Mouse (Mus musculus) testis, postnatal 10 days (tissue): Measurements from ENCODE around the gene Phf21a.

Experiments
- DNase-seq: peaks from one replicate; pipeline ENCODE4 v3.0.0; 2021; ENCODE audit warnings: low spot score

Gene Phf21a

DNA sequence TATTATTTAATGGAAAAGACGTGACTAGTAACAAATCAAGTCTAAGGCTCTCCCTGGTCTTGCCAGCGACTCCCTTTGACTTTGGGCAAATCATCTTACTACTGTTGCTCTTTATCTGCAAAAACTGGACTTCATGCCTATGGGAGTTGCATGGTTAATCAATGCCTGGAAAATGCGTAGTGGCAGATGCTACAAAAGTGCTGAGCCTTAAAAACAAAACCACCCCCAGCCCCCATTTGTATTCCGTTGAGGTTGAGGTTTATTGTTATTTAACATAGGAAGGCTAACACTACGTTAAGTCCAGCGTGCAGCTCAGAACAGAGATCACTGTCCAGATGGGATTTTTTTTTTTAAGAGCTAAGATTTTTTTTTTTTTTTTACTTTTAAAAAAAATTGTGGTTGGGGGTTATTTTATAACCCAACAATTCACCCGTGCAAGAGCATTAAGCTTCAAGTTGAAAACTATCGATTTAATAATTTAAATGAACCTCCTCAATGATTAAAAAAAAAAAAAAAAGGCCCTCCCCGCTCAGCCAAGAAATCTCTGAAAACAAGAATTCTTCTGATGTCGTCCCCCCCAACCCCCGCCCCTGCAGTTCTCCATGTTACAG, 89.3 kb downstream of the Phf21a start:
- DNase-seq = no peak

DNA sequence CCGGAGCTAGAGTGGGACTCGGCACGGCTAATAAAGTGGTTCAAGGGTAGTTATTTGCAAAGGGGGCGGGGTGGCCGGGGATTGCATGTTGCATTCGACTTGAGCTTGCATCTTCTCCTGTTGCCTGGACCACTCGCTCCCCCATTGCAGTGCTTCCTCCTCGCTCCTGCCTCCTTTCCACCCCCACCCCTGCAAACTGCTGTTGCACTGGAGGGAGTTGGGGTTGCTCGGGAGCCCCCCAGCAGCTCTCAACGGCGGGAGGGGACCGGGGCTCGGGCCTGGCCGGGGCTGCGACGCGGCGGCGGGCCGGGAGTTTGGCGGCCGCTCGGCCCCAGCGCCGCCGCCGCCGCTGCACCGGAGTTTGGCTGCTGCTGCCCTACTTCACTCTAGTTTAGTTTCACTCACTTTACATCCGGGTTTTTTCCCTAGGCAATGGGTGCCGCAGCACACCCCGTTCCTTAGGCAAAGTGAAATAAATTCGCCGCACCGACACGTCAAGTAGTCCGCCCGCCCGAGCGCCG, 90.1 kb downstream of the Phf21a start:
- DNase-seq = peak; percentile 78

DNA sequence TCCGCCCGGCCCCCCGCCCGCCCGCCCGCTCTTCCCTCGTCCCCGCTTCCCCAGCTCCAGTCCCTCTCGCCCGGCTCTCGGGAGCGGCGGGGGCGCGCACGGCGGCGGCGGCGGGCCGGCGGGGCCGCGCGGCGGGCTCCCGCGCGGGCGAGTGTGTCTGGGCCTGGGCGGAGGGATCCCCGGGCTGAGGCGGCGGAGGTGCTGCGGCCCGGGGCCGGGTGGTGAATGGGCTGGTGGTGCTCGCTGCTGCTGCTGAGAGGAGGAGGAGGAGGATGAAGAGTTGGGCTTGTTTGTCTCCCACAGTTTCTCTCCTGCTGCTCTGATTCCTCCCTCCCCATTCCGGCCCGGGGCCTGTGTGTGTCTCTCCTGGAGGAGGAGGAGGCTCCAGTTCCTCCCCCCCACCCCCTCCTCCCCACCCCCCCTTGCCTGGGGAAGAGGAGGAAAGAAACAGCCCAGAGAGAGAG, 90.7 kb downstream of the Phf21a start:
- peak; percentile 95 for DNase-seq

DNA sequence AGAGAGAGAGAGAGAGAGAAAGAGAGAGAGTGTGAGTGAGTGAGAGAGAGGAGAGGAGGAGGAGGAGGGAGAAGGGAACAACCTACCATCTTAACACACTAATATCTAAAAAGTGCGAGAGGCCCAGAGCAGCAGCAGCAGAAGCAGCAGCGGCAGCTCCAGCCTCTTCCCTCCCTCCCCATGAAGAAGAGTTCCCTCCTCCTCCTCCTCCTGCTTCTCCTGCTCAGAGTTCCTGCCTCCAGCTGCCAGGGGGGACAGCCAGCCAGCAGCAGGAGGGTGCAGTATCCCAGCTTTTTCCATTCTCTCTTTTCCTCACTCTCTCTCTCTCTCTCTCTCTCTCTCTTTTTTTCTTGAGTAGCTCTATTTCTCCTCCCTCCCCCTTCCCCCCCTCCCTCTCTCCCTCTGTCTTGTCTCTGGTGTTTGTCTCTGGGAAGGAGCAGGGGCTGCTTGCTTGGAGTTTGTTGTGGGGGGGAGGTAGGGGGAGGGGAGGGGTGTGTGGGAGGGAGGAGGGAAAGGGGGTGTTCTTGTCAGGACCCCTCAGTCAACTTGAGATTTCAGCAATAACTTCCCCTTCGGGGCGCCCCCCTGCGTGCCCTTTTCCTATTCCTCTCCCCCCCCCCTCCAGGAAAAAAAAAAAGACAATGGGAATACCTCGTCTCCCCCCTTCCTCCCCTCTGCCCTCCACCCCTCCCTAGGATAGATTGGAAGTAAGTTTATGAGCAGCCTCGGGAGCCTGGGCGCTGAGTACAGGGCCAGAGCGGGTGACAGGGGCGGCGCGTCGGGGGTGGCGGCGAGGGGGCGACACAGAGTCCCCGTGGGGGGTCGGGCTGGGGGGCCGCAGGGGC, 91.4 kb downstream of the Phf21a start:
- DNase-seq = peak; percentile 66

DNA sequence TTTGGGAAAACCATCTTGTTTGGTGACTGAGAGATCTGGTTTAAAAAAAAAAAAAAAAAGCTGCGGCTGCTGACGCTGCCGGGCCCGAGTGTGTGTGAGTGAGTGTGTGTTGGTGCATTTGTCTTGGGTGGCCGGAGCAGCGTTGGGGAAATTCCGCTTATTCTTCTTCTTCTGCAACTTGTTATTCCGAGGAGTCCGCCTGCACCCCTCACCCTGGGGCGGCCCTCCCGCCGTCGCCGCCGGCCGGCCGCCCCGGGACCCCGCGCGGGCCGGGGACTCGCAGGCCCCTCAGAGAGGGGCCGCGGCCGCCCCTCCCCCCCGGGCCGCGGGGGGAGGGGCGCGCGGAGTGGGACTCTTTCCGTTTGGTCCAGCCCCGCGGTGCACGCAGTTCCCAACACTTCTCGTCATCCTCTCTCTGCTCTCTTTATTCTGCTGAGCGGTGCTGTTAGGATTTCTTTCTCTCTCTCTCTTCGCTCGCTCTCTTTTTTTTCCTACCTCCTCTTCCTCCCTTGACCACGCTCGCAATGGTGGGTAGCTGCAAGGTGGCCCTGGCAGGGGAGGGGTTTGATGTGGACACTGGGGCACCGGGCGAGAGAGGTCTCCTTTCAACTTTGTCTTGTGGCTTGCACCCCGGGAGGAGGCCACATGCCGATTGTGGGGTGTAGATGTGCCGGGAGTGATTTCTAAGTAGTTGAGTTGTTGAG, 92.3 kb downstream of the Phf21a start:
- DNase-seq = peak; percentile 68

DNA sequence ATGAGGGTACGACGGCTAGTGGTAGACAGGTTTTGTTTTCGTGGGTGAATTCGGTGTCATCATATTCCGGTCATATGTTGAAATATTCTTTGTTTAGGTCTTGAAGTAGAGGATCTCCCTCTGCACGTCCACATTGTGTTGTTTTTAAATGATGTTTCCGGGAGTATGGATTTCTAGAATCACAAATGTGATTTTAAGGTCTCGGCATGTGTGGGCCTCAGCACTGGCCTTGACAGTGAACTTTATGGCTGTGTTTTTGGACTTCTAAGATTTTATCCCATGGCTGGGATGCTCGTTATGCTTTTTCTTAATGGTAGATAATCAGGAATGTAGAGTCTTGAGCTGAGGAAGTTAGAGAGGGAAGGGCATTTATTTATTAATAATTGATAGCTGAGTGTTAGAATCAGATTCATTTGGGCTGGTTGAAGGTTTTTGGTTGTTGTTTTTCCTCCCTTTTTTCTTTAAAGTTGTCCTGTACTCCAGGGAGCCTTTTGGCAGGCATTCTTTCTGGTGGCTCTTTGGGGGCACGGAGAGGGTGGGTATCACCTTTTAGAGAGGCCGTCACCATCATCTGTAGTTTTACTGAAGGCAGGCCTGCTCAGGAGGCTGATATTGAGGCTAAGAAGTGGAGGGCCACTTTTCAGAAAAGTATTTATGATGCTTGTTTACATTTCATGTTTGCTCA, 93.0 kb downstream of the Phf21a start:
- DNase-seq = no peak

DNA sequence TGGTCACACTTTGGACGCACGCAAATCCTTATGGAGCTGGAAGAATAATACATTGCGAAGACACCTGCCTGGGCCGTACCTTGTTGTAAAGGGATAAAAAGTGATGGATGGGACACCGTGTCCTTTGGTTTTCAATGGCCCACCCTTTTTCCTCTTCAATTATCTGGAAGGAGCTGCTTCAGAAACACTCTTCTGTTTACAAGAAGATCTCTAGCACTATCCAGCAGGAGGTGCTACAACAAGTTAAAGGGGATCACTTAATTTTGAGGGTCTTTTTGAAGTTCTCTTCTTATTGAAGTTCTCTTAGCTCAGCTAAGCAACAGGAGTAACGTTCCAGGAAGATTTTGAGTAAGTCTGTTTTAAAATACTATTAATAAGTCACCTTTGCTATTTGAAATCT, 94.1 kb downstream of the Phf21a start:
- DNase-seq = no peak

DNA sequence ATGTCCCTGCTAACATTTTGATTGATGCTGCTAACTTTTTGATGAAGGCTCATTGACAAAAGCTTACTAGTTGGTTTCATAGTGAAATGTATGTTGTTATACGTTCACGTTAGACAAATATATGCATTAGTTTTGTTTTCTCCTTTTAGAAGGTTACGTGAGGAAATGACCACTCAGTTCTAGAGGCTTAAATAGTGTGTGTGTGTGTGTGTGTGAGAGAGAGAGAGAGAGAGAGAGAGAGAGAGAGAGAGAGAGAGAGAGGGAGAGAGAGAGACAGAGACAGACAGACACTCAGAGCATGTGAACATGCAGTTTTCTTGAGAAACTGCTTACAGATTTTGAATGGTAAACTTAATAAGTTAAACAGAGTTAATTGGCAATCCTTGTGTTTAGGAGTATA, 95.8 kb downstream of the Phf21a start:
- no peak for DNase-seq

DNA sequence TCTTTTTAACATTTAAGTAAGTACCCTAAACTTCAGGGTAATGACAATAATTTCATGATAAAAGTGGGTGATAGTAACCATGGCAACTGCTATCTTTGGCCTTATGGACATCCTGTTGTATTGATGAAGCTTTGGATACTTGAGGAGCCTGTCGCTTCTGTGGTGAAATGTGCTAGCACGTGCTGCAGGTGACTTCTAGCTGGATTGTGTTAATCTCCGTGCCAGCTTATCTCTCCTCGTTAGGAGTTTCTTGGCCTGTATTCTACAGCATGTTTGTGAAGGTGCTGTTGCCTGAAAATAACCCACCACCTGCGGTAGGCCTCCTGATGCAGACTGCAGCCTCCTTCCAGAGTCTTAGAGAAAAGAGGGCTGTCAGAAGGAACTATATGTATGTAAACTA, 98.0 kb downstream of the Phf21a start:
- no peak for DNase-seq

DNA sequence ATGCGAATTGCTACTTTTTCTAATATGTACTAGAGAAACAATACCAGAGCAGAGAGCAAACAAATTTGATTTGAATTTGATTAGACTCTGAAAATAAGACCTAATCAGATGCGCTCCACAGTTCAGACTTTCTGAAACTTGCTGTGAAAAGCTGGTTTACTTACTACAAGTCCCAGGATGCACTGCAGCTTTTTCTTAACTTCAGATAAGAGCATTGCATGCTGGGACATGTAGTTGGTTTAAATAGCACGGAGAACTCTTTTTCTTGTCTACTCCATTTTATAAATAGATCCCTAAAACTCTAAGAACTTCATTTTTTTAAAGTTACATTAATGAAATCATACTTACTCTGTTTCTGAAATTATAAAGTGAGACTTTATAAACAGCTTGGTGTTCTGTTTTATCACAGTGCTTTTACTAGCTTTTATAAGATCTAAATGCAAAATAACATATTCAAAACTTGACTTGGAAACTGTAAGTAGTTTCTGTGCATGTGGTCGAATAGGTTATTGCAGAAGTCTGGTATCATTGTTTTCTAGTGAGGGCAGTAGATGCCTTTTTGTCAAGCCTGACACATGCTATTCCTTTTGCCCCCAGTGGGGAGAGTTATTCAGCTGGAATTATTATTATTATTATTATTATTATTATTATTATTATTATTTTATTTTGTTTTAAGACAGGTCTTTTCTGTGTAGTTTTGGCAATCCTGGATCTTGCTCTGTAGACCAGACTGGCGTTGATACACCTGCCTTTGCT, 99.1 kb downstream of the Phf21a start:
- DNase-seq = no peak

DNA sequence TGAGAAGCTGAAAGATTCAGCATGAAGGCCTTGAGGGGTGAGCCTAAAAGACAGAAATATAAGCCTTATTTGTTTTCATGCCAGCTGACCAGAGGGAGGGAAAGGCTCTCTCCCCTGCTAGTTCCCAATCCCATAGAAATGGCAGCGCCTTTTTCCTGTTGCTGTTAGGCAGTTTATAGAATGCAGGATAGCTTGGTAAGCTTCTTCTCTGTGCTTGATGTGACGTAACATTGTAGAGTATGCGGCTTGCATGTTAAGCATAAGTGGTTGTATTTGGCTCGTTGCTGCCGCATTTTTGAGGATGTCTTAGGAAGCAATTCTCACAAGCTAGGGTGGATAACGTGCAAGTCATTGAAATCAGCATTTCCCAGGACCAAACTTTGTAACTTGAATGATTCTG, 105.2 kb downstream of the Phf21a start:
- no peak for DNase-seq

DNA sequence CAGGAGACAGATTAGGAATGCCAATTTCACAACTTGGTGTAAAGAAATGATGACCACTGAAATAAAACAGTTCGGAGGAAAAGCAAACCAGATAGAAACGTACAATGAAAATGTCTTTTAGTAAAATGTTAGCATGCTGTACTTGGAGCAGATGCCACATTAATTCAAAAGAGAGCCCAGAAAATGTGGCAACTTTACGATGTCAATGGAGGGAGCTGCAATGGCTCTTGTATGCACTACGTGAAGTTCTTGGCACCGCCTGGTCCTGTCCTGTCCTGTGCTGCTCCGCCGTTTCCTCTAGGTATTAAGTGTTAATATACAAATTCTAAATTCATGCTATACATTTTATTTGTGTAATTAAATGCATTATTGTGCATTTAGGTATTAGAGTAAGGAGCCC, 105.8 kb downstream of the Phf21a start:
- DNase-seq = no peak

DNA sequence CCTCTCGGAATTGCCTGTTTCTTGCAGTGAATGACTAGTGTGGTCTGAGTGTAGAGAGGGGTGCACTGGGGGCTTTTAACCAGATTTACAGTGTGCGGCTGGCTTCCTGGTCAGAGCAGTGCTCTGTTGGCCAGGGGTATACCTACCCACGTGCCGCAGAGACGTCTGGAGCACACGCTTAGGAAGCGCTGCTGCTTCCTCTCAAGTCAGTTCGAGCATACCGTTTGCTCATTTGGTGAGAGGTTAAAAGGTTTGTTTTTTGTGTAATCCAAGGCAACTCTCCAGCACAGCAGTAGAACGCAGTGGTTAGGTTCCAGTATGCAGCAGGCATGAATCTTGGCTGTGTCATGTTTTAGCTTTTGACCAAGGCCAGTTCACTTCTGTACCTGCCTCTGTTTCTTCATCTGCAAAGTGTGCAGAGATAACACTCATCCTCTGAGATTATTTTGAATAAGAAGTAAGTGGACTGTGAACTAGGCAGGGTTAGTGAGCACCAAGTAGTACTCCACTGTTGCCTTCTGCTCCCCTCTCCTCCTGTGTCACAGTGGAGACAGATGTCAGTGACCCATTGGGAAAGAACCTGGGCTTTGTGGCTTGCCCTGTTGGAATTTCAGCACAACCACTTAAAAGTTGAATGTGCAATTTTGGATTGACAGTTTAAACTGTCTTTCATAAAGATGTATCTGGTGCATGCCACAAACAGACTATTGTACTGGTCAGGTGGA, 106.8 kb downstream of the Phf21a start:
- no peak for DNase-seq

DNA sequence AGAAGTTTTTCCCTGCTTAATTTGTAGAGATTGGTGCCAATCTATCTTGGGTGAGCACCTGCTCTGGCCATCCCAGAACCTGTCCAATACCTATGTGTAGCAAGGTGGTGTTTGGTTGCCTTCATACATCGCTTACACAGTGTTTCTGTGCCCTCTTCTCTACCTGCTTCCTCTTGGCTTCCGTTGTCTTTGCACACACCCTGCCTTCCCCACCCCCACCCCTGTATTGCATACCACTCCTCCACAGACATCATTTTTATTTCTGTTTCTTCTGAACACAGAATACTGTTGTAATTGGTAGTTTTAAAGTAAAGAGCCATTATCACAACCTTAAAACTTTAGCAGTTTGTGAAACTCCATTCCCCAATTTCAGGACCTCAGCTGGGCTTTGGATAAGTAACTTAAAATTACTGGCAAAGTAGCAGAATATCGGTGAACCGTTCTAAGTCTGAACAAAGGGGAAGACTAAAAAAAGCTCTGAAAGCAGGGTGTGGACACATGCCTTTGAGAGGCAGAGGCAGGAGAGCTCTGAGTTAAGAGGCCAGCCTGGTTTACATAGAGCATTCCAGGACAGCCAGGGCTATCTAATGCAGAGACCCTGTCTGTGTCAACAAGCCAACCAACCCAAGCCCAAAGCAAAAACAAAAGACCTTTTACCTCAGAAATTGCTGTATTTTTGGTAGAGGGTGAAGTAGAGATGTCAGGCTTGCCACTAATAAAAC, 109.6 kb downstream of the Phf21a start:
- DNase-seq = no peak

DNA sequence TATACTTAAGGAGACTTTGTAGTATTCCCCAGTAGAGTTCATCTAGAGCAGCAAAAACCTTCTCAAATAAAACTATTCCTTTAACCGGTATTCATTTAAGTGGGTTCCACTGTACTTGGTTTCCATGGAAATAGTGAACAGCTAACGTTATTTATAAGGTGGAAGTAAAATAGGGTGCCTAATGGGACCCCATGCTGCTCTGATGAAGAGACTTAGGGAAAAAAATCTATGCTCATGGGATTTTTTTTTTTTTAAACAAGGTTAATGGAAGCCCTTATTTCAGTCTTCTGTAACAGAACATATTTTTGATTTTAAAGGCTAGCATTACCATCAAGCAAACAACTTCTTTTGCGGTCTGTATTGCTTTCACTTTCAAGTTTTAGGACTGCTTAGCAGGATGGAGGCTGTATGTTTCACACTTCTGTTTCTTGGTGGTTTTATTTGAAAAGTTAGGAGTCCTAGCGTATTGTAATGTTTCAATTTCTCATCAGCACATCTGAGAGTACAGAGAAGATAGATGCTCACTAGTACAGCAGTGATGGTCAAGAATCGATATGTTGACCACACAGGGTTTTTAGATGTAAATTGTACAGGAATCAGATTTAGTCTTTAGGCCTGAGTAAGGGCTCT, 112.2 kb downstream of the Phf21a start:
- no peak for DNase-seq

DNA sequence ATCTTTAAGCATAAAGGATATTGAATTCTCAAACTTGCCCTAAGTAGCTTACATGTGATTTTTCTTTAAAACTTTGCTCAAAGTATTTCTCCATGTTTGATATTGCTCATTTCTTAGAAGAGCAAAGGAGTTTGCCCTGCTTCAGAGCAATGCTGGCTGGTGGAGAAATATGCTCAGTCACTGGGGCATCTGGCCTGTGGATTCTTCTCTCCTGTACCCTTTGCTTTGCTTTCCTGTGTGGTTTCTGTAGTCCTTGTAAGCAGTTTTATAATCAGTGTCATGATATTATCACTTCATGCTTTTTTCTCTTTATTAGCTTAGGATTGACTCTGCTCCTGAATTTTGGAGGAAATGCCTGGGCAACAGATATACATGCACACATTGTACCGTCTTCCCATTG, 117.5 kb downstream of the Phf21a start:
- DNase-seq = no peak

DNA sequence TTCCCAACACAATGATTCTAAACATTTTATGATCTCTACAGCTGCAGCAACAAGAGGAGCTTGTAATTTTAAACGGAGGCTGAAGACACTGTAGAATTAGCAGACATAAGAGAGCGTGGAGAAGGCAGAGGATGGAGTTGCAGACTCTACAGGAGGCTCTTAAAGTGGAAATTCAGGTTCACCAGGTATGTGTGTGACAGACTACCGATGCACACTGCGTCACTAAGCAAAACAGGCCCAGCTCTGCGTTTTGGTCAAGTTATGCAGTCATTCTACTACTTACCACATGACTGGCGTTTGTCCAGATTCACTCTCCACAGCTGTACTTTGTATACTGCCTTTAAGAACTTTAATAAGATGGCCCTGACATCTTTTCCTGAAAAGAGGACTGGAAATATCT, 128.5 kb downstream of the Phf21a start:
- no peak for DNase-seq

DNA sequence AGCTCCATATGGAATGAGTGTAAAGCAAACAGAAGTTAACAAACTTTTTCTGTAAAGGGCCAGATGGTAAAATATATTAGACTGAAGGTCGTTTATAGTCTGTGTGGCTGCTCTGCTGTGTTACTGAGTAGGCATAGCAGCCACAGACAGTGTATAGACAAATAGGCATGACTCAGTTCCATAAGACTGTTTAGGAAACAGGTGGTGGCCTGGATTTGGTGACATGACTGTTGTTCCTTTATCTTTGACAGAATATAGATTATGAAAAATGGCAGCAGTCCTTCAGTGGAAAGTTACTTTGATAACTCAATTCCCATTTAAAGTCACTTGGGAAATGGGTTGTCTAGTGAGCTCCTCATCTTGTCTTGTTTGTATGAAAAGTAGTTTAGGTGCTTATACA, 132.7 kb downstream of the Phf21a start:
- no peak for DNase-seq

DNA sequence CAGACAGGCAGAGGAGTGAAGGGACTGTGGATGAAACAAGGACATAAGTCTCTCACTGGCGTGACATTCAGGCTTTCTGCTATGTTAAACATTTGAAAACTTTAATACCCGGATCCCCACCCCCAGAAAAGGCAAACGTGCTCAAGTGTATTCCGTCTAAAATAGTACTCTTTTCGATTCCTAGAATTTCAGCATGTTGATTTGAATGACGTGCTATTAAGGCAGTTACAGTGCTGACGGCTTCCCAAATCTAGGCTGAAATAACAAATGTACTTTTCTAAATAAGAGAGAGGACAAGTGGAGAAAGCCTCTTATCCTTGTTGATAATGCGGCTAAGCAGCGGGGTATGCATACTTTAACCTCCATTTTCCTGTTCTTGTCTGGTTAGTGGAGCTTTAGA, 137.1 kb downstream of the Phf21a start:
- DNase-seq = no peak

DNA sequence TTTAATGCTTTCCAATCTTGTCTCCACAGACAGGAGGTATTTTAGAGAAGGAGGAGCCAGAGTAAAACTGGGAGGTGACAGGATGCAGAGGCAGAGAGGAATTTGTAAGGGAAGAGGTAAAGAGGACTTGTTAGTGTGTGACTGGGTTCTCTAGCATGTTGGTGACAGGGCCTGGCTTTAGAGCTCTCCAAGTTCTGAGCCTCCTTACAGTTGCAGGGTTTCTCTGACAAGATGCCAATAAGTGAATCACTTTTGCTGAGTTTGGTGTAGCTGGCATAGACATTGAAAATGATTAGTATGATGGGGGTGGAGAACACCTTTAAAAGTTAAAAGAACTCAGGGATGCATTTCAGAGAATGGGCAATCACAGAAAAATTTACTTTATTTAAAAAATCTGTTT, 138.8 kb downstream of the Phf21a start:
- DNase-seq = no peak
